Mouse (Mus musculus) cerebellum, postnatal 25 days (tissue): ENCODE measurements around the gene Cir1.

Experiments used
- DNase-seq, 2 experiments: peaks; one replicate each; pipeline ENCODE4 v3.0.0; 2021; ENCODE audit warnings: mixed read lengths in 2 of 2

Gene Cir1

DNA sequence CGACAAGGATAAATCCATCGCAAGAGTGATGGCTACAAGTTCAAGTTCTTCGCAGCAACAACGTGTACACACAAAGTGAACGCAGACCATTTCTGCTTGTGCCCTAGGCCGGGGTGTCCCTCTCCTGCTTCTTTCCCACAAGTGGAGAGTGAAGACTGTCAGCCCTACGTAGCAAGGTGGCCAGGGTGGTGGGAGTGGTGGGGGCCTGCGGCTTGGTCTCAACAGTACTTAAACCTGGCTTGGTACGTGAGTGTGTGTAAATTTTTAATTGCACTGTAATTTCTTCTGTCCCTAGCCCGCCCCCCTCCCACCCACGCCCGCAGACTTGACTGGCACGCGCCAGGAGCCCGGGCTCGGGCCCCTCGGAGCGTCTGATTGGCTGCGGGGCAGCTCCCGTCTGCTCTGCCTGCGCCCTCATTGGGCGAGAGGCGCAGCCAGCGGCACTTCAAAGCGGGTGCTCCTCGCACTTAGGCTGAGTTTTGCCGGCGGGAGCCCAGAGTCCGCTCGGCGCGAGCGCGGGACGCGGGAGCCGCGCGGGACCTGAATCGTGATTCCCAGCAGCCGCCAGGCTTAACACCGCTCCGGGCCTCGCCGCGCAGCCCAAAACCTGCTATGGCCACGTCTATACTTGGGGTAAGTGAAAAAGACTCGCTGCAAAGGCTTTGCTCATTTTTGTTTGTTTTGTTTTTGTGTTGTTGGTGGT lies 40.9 kb downstream of the Cir1 start, which contains the start of gene Sp9:
Gene Sp9, plus strand, starts transcription at position 467 of the 703 bp plus-strand sequence.
- peak in 1 of 2 experiments; percentile 54 for DNase-seq

DNA sequence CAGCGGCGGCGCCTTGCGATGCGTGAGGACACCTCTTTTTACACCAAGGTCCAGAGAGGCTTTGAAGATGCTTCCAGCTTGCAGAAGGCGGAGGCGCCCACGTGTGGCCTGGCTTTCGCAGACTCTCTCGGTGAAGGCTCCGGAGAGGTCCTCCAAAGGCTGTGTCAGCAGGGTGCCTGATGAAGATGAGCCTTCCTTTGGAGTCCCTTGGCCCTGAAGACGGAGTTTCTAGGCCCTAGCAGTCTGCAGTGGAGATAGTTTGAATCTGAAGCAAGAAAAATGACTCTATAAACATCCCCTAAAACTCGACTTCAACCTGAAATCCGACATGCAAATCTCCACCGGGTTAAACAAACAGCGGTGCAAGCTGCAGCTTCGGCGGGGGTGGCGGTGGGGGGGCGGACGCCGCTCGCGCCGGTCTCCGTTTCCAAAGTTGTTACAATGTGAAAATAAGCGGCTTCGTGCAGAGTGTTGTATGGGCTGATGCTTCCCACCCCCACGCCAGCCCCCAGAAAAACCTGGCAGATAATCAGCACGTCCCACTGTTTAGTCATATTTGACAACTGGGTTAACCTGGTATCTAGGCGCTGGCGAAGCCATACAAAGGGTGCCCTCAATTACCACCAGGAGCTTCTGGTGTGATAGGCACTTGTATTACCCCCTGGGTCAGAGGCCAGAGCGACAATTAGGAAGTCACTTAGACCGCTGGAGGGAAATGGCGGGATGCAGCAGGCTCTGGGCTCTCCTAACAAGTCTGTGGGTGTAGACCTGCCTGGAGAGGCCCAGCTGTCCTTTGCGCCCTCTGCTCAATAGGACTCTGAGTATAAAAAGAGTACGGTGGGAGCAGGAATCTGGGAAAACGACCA lies 41.7 kb downstream of the Cir1 start:
- peak in 1 of 2 experiments; percentile 29 for DNase-seq

DNA sequence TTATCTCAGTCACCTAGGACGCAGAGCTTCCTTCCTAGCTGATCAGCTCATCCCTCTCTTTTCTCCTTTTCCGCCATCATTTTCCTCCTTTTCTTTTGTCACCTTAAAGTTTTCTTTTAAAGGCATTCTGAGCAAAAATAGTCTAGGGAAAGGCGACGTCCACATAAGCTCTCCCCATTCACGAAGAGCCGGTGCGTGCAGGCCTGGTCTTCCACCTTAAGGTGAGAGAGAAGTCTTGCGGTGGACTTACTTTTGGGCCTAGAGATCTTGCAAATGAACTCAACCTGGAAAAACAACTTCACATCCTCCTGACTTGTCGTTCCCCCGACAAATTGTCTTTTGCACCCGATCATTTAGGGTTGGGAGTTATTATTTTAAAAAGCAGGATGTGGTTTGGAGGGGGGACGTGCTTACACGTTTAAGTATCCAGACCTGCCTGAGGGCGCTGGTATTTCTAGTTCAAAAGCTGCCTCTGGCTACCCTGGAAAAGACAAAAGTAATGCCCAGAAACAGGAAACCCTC lies 42.4 kb downstream of the Cir1 start:
- DNase-seq = no peak

DNA sequence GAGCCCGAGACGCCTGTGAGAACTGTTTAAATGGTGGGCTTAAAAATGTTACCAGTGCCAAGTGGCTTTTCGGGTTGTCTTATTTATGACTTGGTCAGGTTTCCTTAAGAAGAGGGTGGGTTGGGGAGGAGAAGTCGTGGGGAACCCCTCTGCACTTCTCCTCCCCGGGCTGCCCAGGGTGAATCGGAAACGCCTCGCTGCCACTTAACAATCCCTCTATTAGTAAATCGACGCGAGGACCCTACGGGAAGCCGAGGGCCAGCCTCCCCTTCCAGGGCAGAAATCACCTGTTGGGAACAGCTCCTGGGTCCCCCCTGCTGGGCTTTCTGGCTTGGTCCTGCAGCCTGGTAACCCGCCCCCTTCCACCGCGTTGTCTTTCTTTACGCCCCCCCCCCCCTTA lies 42.8 kb downstream of the Cir1 start:
- no peak for DNase-seq

DNA sequence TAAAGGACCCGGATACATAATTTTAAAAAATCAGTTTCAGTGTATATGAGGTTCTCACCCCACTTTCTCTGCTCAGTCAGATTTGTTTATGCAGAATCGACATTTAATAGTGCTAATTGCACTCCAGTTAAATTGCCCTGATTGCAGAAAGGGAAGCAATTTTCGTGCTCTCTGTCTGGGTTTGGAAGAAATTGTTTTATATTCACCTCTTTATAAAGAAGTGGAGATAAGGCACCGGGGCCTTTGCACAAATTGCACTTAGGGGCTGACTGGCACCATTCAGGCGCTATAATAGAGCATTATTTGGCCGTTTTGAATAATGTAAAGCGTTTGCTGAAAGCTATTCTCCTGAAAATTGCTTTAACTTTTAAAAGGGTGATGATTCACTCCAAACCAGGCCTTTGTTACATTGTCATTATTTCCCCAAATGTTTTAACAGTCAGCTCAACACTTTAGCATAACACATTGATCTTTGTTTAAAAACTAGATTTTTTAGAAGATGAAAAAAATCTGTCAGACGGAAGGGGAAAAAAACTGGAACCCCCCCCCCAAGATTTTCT lies 43.6 kb downstream of the Cir1 start:
- no peak for DNase-seq

DNA sequence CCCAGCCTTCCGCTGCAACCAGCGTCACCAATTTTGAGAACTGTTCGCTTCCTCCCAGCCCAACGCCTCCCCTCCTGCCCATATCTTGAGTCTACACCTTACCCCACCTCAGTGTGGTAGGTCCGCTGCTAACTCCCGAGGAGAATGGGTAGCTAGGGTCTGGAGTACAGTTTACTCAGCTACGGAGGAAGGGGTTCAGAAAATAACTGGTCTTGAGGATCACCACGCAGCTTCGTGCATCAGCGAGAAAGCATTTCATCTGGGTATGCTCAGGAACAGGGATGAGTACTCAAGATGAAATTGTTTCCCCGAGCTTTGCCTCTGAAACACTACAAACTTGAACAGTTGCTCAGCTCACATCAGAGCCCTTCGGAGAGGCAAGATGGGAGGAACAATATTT lies 44.2 kb downstream of the Cir1 start:
- DNase-seq = peak in 1 of 2 experiments; percentile 23

DNA sequence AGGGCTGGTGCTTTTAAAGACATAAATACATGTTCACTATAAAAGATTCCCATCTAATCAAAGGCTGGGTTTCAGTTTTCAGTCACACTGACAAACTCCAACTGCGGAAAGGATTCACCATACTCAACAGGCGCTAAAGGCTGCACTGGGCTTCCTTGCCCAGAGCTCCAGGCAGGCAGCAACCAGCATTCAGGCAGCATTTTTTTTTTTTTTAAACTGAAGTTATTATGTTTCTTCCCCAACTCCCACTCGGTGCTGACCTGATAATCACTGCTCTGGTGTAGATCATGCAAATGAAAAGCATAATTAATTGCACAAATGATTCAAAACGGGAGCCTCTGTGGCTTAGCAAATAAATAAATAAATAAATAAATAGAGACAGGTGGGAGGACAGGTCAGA lies 44.7 kb downstream of the Cir1 start:
- DNase-seq = no peak

DNA sequence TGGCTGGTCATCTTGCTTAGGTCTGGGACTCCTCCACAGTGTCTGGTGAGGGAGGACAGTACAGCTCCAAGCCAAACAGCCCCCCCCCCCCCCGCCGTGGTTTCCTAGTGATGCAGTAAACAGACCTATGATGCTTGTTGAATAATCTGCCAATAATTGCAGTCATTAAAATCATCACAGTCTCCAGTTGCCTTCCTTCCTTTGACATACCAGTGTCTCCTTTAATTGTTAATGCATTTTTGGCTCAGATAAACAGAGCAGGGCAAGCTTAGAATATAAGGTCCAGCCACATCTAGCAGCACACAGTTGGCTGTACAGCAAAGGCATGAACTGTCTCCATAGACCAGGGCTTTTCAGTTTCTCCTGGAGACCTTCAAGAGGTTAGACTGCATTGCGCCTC lies 45.3 kb downstream of the Cir1 start:
- DNase-seq = no peak

DNA sequence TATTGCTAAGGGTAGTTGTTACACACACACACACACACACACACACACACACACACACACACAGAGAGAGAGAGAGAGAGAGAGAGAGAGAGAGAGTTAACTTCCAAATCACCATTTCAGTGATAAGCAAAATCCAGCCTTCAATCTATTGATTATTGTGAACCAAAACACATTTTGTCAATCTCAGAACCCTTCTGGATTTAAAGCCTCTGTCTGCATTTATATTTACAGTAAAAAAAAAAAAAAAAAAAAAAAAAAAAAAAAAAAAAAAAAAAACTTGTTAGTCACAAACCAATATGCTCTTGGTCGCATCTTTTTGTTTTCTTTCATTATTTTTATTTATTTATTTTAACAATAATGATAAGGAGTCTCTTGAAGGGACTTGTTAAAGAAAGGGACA lies 45.9 kb downstream of the Cir1 start:
- DNase-seq = no peak

DNA sequence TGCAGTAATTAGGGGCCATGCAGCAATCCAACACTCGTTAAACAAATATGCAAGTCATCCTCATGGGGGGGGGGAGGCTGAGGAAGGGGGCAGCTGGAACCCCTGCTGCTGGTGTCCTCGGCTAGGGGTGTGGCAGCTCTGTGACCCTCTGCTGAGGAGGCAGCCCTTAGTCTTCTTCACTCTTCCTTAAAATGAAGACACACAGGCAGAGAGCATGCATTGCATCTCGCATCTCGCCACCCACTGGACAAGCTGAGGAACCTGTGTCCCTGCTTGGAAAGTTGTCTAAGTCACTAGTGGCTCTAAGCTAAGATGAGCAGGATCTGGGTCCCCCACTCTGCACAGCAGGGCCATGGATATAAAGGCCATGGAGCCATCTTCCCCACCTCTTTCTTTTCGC lies 46.5 kb downstream of the Cir1 start:
- no peak for DNase-seq

DNA sequence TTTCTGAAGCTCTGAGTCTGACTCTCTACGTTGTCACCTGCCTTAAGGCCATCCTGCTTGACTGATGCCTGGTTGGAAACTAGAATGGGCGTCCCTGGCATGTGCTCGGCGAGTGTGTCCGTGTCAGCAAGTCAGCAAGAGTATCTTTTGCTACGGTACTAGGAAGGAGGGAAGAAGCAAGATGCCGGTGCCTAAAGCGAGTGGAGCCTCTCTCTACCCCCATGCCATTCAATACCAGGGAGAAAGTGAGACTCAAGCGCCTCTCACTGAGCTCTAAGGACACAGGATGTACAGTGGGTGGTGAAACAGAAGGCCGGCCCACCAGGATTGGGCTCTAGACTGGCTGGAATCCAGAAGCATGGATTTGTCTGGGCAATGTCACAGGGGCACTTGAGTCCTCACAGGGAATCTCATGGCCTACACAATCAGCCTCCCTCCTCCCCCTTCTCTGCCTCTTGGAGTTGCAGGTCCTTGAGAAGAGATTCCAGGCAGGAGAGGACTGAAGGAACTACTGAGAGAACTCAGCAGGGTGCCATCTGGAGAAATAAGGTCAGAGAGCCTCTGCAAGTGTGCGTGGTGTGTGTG lies 47.8 kb downstream of the Cir1 start:
- DNase-seq = no peak

DNA sequence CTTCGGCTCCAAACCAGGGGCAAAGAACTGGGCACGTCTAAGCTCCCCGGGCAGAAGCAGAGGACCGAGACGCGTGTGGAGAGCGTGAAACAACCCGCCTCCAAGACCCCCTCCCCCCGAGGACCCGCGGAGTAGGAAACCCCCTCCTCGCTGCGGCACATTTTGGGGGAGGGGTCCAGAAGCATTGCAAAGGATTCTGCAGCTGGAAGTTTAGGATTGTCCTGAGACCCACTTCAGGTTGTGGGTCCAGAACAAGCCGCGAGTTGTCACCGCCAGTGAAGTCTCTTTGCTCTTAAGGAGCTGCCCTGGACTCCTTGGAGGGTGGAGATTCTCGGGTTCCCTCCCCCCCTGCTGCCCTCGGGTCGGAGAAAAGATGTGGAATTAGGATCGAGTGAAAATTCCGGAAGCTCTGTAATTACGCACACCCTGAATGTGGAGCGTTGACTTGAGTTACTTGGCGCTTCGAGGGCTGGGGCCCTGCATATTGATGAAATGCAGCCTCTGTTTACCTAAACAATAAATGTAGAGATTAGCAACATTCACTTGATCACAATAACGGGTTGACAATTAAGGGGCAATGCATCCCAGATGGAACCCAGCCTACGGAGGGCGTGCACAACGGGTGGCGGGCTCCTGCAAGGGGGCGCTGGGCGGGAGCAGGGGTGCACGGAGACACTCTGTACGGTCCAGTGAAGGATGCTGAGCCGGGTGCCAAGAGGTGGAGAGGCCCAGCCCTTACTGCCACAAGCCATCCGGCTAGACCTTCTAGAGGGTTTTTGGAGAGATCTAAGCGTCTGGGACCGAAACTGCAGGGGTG lies 48.5 kb downstream of the Cir1 start:
- no peak for DNase-seq

DNA sequence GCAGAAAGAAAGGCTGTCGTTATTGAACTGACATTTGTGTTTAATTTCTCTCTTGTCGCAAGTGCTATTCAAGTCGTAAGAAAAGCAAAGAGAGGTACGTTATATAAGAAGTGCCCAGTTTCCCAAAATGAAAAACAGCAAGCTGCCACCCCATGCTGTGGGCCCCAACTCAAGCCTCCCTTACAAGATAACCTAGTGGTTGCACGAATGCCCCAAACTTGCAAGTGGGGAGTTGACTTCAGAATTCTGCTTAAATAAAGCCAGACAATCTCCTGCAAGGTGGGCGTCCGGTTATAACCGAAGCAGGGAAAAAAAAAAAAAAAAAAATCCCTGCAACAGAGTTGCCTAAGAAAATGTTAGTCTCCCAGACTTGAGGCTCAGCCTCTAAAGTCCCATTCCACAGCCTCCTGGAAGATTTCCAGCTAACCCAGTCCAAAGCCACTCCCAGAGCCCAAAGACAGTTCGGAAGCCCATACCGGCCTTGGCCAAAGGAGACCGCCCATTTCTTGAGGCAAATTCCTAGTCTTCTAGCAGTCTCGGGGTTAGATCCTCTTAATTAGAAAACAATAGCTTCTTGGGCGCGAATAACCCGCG lies 49.2 kb downstream of the Cir1 start:
- no peak for DNase-seq

DNA sequence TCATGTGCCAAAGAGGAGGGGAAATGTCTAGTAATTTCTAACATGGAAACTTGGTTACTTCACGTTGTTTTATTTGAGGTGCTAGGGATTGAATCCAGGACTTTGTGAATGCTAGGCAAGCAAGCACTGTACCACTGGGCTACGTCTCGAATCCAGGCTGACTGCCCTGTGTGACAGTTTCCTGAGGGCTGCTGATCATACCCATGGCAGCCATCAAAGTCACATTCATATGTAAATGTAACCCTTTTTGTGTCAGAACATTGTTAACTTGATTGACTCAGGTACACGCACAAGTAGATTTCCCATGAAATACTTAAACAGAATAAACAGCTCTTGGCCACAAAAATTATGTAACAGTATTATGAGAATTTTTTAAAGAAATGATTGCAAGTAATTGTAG lies 63.8 kb downstream of the Cir1 start:
- DNase-seq = no peak

DNA sequence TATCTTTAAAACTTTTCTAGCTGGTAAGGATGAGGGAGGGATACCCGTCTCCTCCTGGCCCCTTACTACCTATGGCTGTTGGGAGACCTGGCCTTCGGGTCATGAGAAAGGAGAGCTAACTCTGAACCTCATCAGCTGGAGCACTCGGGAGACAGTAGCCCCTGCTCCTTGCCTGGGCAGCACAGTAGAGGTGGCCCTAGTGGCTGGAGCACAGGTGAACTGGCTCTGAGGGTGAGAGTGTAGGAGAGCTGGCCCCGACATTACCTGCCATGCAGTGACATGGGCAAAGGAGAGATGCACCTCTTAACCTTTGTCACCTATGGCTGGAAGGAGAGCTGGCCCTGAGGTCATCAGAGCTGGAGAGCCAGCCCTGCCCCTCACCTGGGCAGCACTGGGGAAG lies 71.2 kb downstream of the Cir1 start:
- DNase-seq = no peak
